Mouse (Mus musculus) thymus, postnatal 4 days (tissue): ENCODE measurements at regions not wholly inside any gene's neighbourhood (a gene's known extent, or its start where the extent isn't known, plus 50 kb on each side); places are given as distances from the start of the nearest gene placed in this dataset.

Source experiments
- DNase-seq: peaks from one replicate; pipeline ENCODE4 v3.0.0; 2021

GRCm38 (mm10) chr15:96129699-96130098 is 157.6 kb upstream of the Arid2 start:
- no peak for DNase-seq

GRCm38 (mm10) chr15:96130531-96130930 is 156.8 kb upstream of the Arid2 start:
- DNase-seq = no peak

GRCm38 (mm10) chr15:96131582-96132091 is 155.7 kb upstream of the Arid2 start:
- DNase-seq = peak; percentile 59

DNA sequence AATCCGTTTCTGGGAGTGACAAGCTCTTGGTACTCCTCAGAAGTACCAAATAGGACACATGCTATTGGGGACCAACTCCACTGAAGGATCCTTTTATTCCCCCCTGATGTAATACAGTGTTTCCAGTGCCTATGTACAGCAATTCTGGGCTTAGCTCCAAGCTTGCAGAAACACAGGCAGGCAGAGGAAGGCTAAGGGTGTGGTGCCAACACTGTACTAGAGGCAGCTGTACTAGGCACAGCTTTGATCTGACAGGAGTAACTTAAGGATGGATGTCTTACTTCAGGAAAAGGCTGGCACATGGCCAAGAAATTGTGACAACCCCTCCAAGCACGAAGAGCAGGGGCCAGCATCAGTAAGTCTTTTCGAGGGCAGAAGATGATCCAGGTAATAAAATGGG is 154.7 kb upstream of the Arid2 start:
- peak; percentile 23 for DNase-seq

GRCm38 (mm10) chr15:96135250-96135731 is 152.0 kb upstream of the Arid2 start:
- DNase-seq = no peak

- DNase-seq = peak; percentile 28
Measured at GRCm38 (mm10) chr15:96135816-96136215, 151.5 kb upstream of the Arid2 start.

DNA sequence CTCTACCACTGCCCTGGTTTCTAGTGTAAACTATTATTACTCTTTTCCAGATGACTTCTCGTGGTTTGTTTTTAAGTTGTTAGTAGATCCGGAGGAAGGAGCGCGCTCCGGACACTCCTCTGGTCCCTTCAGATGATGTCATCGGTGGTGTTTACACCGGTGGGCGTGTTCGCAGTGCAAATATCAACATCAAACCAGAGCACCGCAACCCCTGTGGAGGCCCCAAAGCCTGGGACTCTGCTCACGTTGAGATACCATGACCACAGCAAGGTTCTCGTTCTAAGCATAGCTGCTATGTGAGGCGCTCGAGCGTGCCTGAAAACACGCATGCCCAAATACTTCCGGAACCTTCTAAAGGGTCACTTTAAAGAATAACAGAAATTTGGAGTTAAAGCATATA is 149.8 kb upstream of the Arid2 start:
- DNase-seq = no peak

- no peak for DNase-seq
Measured at GRCm38 (mm10) chr15:96137945-96138344, 149.4 kb upstream of the Arid2 start.

- DNase-seq = no peak
Measured at GRCm38 (mm10) chr15:96153489-96153888, 133.8 kb upstream of the Arid2 start.

DNA sequence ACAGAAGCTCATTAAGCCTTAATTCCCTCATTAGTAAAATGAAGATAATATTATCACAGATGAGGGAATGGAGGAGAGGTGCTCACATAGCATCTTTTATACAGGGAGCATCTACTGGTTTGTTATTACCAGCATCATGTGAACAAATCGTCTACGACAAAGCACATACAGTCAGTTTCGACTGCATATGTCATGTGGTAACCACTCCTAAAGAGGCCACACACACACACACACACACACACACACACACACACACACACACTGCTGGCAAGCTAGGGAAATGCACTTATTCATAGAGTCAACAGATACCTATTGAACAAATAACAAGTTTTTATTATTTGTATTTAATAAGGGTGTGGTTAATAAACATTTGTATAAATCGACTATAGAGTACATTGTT is 129.0 kb upstream of the Arid2 start:
- DNase-seq = no peak

DNA sequence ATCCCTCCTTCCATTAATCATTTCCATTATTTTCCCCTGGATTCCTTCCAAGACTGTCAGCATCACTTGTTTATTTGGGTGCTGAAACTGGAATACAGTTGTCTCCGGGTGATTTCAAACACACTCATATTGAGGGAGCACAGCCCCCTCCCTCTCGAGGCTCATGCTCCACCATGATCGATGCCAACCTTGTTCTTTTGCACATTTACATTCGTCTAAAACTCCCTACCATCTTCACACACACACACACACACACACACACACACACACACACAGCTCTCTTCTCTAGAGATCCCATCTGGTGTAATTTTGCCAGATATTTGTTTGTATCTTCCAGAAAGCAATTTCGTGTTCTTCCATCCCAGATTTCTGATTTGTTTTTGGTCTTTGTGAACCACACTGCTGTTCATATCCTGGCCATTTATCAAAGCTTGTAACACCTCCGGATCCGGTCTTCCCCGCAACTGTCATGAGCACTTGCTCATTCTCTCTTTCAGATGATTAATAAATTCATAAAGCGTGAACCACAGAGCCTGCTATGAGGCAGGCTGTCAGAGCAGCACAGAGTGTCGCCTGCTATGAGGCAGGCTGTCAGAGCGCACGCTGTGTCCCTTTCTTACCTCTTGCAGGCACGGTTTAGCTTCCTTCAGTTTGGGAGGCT is 122.4 kb upstream of the Arid2 start:
- no peak for DNase-seq

GRCm38 (mm10) chr15:96167256-96167655 is 120.1 kb upstream of the Arid2 start:
- DNase-seq = no peak

DNA sequence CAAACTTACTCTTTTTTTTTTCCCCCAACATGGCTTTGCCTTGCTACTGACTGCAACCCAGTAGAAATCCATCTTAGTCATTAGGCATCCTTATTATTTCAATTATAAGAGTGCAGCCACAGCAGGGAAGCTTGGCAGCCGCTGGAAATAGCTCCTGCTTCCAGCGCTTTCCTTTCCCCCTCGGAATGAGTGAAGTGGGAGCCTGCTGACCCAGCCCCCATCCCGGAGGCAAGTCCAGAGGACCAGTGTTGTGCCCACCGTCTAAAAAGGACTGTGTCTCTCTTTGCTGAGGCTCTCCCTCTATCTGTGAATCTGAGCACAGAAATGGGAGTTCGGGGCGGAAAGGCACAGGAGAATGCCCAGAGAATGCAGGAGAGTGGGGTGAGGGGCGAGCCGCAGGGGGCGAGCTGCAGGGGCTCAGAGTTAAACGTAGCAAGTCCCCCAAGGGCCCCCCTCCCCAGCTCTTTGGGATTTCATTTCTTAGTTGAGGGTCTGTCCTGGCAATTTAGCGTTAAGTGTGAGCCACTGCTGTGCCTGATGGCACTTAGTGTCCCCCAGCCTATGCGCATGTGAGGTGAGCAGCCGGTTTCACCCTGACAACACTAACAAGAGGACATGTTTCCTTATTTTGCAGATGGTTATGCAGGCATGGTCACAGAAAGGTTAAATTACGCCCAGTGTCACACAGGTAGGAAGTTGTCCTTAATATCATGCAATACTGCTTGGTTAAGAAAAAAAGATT is 117.4 kb upstream of the Arid2 start:
- no peak for DNase-seq

DNA sequence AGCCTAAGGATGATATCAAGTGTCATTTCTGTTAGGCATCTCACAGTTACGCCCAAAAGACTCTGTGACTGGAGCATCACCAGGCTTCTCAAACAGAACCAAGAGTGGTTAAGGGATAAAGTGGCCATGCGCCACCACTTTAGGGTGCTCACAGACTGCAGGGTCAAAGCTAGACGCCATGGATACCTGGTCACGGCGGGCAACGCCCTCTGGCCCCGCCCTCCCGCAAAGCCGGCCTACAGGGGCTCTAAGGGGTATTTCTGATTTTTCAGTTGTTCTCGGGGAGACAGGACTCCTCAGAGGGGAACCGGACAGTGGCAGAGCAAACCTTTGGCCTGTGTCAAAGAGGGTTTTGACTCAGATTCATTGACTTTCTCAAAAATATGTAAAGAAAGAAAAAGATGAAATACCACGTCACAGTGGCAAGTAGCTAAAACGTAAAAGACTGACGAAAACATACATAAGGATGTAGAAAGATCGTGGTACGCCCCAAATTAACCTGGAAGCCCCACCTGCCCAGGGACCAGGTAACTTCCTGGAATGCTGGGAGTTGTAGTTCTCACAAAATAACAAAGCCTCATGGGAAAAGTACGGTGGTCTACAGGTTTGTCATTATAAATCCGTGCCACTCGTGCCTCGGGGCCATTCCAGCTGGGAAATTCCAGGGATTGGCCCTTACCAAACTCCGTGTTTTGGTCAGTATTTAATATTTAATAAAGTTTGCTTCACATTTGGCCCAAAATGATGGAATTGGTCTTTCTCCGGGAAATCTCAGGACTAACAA is 116.1 kb upstream of the Arid2 start:
- no peak for DNase-seq

DNA sequence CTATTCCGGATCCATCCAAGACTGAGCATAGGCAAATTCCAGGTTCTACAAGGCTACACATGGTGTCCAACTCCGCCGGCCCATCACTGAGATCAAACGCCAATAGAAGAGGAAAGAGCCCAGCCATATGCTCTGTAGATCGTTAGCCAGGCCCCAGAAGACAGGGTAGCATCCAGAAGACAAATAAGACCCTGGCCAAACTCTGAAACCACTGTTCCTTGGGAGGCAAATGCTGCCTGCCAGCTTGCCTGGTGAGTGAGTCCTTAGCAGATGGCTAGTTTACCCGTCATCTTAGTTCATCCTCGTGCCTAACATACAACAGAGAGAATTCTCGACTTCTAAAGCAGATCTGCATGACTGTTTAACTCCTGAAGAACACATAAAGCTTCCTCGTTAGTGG is 109.4 kb upstream of the Arid2 start:
- DNase-seq = no peak

DNA sequence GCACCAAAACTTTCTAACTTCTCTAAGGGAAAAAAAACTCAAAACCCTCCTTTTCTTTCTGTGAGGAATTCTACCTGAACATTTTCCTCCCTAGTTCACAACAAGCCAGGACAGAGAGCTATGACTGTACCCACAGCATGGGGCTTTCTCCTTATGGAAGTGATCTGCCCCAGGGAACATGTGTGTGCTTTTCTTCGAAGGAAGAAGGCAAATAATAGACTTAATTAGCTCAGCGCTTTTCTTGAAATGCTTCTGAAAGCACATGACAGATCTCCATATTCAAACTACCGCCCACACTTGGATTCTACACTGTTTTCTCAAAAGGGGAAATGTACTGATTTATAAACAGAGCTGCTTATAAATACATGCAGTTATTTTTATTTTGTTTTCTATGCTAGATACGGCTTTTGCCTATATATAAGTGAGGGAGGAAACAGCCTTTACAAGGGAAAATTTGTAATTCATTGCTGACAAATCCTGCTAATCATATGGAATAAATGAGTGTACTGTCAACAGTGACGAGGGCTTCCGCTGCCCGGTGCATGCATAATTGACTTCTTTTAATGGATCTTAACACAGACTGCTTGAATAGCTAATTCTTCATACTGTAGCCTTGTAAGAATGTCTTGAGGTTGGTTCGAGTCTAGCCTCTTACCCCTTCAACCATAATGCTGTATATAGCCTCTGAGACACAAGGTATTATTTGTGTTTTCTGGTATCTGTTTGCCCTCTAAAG is 108.8 kb upstream of the Arid2 start:
- no peak for DNase-seq

DNA sequence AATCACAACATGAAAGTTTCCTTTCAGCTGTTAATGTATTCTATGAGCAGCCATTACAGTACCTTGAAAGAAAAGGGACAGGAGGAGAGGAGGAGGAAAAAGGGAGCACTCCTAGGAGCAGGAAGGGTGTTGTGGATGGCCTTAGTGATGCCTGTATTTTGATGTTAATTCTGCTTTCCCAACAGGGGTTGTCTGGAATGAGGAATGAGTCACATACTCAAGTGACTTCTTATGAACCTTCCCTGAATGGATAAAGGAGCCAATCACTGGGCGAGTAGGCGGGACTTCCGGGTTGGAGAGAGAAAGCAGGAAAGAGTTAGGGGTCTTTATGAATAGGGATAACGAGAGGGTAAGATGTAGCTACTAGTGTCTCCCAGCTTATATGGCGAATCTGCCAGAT is 107.8 kb upstream of the Arid2 start:
- DNase-seq = no peak

DNA sequence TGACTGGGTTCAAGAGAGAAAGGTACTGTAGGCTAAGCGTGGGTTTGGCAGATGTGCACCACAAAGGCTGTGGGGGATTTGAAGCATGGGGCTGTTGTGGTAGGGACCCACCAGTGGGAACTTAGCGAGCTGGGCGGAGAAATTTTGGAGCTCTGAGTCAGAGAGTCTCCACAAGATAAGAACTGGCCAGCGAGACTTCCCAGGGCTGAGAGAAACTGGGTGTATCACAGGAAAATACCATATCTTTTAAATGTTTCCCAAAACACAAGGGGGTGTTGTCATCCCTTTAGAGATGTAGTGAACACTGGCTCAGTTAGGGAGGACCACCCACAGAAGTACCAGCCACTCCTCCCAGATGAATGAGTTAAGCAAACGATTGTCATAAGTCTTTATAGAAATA is 107.3 kb upstream of the Arid2 start:
- DNase-seq = no peak

DNA sequence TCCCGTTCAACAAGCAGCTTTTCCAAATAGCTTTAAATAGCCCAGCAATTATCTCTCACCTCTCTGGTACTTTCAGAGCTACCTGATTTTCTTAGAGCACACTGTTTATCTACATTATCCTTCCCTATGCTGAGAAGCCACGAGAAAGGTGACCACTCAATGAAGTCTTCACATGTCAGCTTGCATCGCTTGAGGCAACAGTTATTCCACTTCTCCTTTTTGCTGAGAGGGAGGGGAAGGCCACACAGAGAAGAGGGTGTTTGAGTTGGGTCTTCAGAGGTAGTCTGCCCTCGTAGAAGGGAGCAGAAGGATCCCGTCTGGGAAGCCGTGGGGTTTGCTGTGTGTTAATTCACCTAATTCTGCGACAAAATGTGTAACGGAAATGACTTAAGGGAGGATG is 106.3 kb upstream of the Arid2 start:
- DNase-seq = no peak

DNA sequence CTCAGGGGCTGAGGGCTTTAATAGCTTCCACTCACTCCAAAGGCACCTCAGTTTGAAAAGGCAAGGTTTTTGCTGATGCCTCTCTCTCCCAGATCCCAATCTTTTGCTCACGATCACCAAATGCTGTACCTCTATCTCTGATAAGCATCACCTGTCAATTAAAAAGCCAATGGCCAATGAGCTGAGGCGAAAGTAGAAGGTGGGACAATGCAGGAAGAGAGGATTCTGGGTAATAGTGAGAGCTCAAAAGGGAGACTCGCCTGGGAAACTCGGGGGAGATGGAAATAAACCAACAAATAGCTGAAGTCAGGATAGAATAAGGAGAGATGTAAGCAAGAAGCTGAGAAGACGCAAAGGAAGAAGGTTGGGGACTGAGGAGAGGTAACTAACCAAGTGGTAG is 105.0 kb upstream of the Arid2 start:
- DNase-seq = no peak

DNA sequence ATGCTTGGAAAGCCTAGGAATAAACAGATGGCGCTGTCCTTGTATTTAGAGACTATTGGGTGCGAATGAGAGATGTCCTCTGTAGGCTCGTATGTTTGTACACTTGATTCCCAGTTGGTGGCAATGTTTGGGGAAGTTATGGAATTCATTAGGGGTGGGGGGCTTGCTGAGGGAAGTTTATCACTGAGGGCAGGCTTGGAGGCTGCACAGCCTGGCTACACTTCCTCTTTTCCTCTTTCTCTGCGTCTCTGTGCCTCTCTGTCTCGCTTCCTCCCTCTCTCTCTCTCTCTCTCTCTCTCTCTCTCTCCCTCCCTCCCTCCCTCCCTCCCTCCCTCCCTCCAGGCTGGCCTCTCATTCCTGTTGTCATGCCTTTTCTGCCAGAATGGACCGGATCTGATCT is 104.2 kb upstream of the Arid2 start:
- no peak for DNase-seq

GRCm38 (mm10) chr15:96184666-96185065 is 102.7 kb upstream of the Arid2 start:
- peak; percentile 89 for DNase-seq

GRCm38 (mm10) chr15:96185429-96185828 is 101.9 kb upstream of the Arid2 start:
- peak; percentile 20 for DNase-seq
